Mouse (Mus musculus) kidney, embryonic 15.5 days (tissue): ENCODE measurements around the gene Olfr339. TPM values are rescaled to one million over a fixed set of nuclear protein-coding genes. Genes with fewer than 3 reads are reported as not detected.
"Not testable (repeated sequence)": the region's sequence is repeated elsewhere in the genome, so short reads cannot be mapped to it uniquely, and the experiment has no call there.

Experiments used
- ATAC-seq: fragments of 200-750 bp; cut with Nextera tagmentation; replicated peaks from 2 replicates; pipeline ENCODE4 v1.8.0; 2017; ENCODE audit warnings: moderate TSS enrichment; ENCODE audit not compliant: low FRiP score
- H3K27ac ChIP-seq: fragments of 300-500 bp; sonication (generic); 2 replicates; pipeline ENCODE4 v1.5.1; 2015; ENCODE audit warnings: mild to moderate bottlenecking, inconsistent platforms
- H3K27me3 ChIP-seq: fragments of 300-500 bp; sonication (generic); 2 replicates; pipeline ENCODE4 v1.6.1; 2015; ENCODE audit warnings: inconsistent platforms
- H3K36me3 ChIP-seq: fragments of 300-500 bp; sonication (generic); 2 replicates; pipeline ENCODE4 v1.6.1; 2015; ENCODE audit warnings: inconsistent platforms
- H3K4me1 ChIP-seq: fragments of 300-500 bp; sonication (generic); 2 replicates; pipeline ENCODE4 v1.6.1; 2015; ENCODE audit warnings: inconsistent platforms
- H3K4me2 ChIP-seq: fragments of 300-500 bp; sonication (generic); 2 replicates; pipeline ENCODE4 v1.6.1; 2015; ENCODE audit warnings: moderate library complexity, mild to moderate bottlenecking, inconsistent platforms
- H3K4me3 ChIP-seq: fragments of 300-500 bp; sonication (generic); replicated peaks from 2 replicates; pipeline ENCODE4 v1.5.1; 2015; ENCODE audit warnings: mild to moderate bottlenecking, inconsistent platforms
- H3K9ac ChIP-seq: fragments of 300-500 bp; sonication (generic); 2 replicates; pipeline ENCODE4 v1.6.1; 2015; ENCODE audit warnings: mild to moderate bottlenecking, inconsistent platforms
- H3K9me3 ChIP-seq: fragments of 300-500 bp; sonication (generic); replicated peaks from 2 replicates; pipeline ENCODE4 v1.6.1; 2016; ENCODE audit warnings: inconsistent platforms
- WGBS: fragments of 180-500 bp; shearing (Covaris S2); methylation state at CpG from one replicate; pipeline ENCODE4 v1.1.7; 2015; ENCODE audit warnings: mixed read lengths; 5-methylcytosine and 5-hydroxymethylcytosine counted together
- polyA plus RNA-seq: library from polyadenylated mRNA; unstranded; fragments of >200 nt; fragmentation: Nextera tagmentation; extraction: Ambion mirVana; gene quantifications from 2 replicates; pipeline ENCODE4 v1.2.1, GENCODE M21; 2015

Olfr339 gene
- polyA plus RNA-seq, result not detected in 2 replicates

GRCm38 (mm10) chr2:36418647-36419046, at the start of gene Olfr339:
Gene Olfr339, plus strand, starts transcription at chr2:36418947.
- Histone ChIP-seq H3K4me3 (no peak within 1 kb of the TSS), H3K36me3 (no peaks in the 10 kb centered on the region), H3K27ac (no peak within 1 kb of the TSS), H3K9ac (no peak within 1 kb of the TSS), H3K27me3 (no peaks in the 10 kb centered on the region), H3K4me1 (no peaks in the 10 kb centered on the region), H3K9me3 (no peaks in the 10 kb centered on the region), H3K4me2 (no peak within 1 kb of the TSS)
- WGBS, result 85% methylated on average over 3 of the region's 3 CpGs
- ATAC-seq, result no peak

GRCm38 (mm10) chr2:36373219-36373618, 45.5 kb upstream of the Olfr339 start, which contains the start of gene Olfr338:
Gene Olfr338, plus strand, starts transcription at chr2:36373519.
- Histone ChIP-seq H3K4me1 (no peaks in the 10 kb centered on the region), H3K9me3 (no peaks in the 10 kb centered on the region), H3K27ac (no peak within 1 kb of the TSS), H3K4me2 (no peak within 1 kb of the TSS), H3K9ac (no peak within 1 kb of the TSS), H3K36me3 (no peaks in the 10 kb centered on the region), H3K27me3 (no peaks in the 10 kb centered on the region), H3K4me3 (no peak within 1 kb of the TSS)
- no peak for ATAC-seq

GRCm38 (mm10) chr2:36415174-36415573, 3.6 kb upstream of the Olfr339 start:
- 86% methylated on average over 3 of the region's 3 CpGs for WGBS
- not testable (repeated sequence) for H3K36me3 ChIP-seq, H3K9me3 ChIP-seq, H3K27me3 ChIP-seq, H3K9ac ChIP-seq, ATAC-seq, H3K4me3 ChIP-seq, H3K4me1 ChIP-seq, H3K27ac ChIP-seq, H3K4me2 ChIP-seq

DNA sequence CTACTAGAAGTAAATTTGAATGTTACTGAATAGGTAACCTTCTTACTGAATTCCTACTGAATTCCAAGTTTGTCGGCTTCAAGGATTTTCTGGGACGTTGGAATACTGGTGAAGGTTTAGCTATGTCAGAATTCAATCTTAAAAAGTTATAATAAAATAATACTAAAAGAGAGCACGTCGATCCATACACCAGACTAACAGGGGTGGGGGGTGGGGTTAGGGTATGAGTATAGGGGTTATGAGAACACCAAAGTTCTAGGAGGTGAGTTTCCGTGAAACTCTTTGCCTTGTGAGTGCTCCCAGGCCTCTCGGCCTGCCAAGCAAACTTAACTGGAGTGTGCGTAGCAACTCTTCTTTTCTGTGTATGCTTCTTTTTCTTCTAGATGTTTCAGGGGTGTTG, 3.2 kb upstream of the Olfr339 start:
- not testable (repeated sequence) for H3K27ac ChIP-seq, H3K4me2 ChIP-seq, H3K4me3 ChIP-seq, H3K9ac ChIP-seq, H3K27me3 ChIP-seq, H3K4me1 ChIP-seq, ATAC-seq, H3K9me3 ChIP-seq, H3K36me3 ChIP-seq
- WGBS, result 89% methylated on average over 7 of the region's 7 CpGs

DNA sequence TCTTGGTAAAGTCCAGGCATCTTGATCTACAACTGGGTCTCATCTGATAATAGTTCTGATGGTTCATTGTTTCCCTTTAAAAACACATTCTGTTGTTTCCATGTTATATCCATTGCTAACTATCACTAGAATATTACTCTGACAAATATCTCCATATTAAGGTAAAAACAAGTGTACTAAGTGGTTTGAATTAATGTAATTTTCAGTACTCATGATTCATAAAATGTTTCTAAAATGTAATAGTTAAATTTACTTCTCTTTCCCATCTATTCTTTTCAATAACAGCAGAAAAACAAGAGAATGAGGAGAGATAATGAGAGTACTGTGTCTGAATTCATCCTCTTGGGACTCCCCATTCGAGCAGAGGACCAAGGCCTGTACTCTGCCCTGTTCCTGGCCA, 33.5 kb downstream of the Olfr339 start, which contains the start of gene Olfr340:
Olfr340 (plus strand) TSS at position 301 of the 400 bp plus-strand sequence.
- H3K9me3 ChIP-seq, result no peaks in the 10 kb centered on the region
- H3K27me3 ChIP-seq, result no peaks in the 10 kb centered on the region
- no peak for ATAC-seq
- H3K27ac ChIP-seq, result no peak within 1 kb of the TSS
- WGBS, result 60% methylated on average over 1 of the region's 1 CpGs
- no peak within 1 kb of the TSS for H3K4me3 ChIP-seq
- H3K36me3 ChIP-seq, result no peaks in the 10 kb centered on the region
- no peak within 1 kb of the TSS for H3K9ac ChIP-seq
- H3K4me2 ChIP-seq, result no peak within 1 kb of the TSS
- no peaks in the 10 kb centered on the region for H3K4me1 ChIP-seq

- Histone ChIP-seq H3K27me3 (no peaks in the 10 kb centered on the region), H3K36me3 (no peaks in the 10 kb centered on the region), H3K27ac (no peak overlapping the region), H3K4me2 (no peak overlapping the region), H3K9ac (no peak overlapping the region), H3K4me3 (no peak overlapping the region), H3K4me1 (no peaks in the 10 kb centered on the region), H3K9me3 (no peaks in the 10 kb centered on the region)
- ATAC-seq, result no peak
These were observed 54.9 kb downstream of the Olfr339 start for GRCm38 (mm10) chr2:36473634-36474033.

Other genes starting within 250 kb of the Olfr339 start
- 29.2 and 30.6 TPM in 2 replicates for gene Ptgs1, start 188.5 kb upstream of the Olfr339 start, polyA plus RNA-seq
- gene Olfr338, start 45.4 kb upstream of the Olfr339 start, polyA plus RNA-seq, result not detected in 2 replicates
- not detected in 2 replicates for gene Olfr340, start 33.6 kb downstream of the Olfr339 start, polyA plus RNA-seq
- gene Olfr341, start 63.5 kb downstream of the Olfr339 start, polyA plus RNA-seq, result not detected in 2 replicates
- not detected in 2 replicates for gene Olfr342, start 106.1 kb downstream of the Olfr339 start, polyA plus RNA-seq
- not detected in 2 replicates for gene Olfr344, start 147.7 kb downstream of the Olfr339 start, polyA plus RNA-seq
- not detected in 2 replicates for gene Olfr345, start 221.1 kb downstream of the Olfr339 start, polyA plus RNA-seq